Mouse (Mus musculus) hindbrain, embryonic 16.5 days (tissue): ENCODE measurements at regions not wholly inside any gene's neighbourhood (a gene's known extent, or its start where the extent isn't known, plus 50 kb on each side); places are given as distances from the start of the nearest gene placed in this dataset.

ENCODE experiments used
- ATAC-seq: fragments of 200-750 bp; cut with Nextera tagmentation; 2 replicates; pipeline ENCODE4 v1.8.0; 2017; ENCODE audit warnings: moderate TSS enrichment, moderate library complexity
- H3K27ac ChIP-seq: fragments of 300-500 bp; sonication (generic); 2 replicates; pipeline ENCODE4 v1.5.1; 2014; ENCODE audit warnings: low read depth, mild to moderate bottlenecking, control low read depth, low read length, moderate library complexity
- H3K27me3 ChIP-seq: fragments of 300-500 bp; sonication (generic); replicated peaks from 2 replicates; pipeline ENCODE4 v1.6.1; 2014; ENCODE audit warnings: low read length; ENCODE audit not compliant: control insufficient read depth, insufficient read depth
- H3K36me3 ChIP-seq: fragments of 300-500 bp; sonication (generic); 2 replicates; pipeline ENCODE4 v1.6.1; 2014; ENCODE audit warnings: mild to moderate bottlenecking, low read length, moderate library complexity, mixed read lengths; ENCODE audit not compliant: control insufficient read depth, insufficient read depth
- H3K4me1 ChIP-seq: fragments of 300-500 bp; sonication (generic); 2 replicates; pipeline ENCODE4 v1.6.1; 2014; ENCODE audit warnings: low read depth, low read length; ENCODE audit not compliant: control insufficient read depth, insufficient read depth
- H3K4me2 ChIP-seq: fragments of 300-500 bp; sonication (generic); 2 replicates; pipeline ENCODE4 v1.6.1; 2014; ENCODE audit warnings: mild to moderate bottlenecking, low read length, control low read depth, moderate library complexity
- H3K4me3 ChIP-seq: fragments of 300-500 bp; sonication (generic); 2 replicates; pipeline ENCODE4 v1.5.1; 2014; ENCODE audit warnings: mild to moderate bottlenecking, low read length, control low read depth, moderate library complexity
- H3K9ac ChIP-seq: fragments of 300-500 bp; sonication (generic); 2 replicates; pipeline ENCODE4 v1.6.1; 2014; ENCODE audit warnings: low read depth, mild to moderate bottlenecking, control low read depth, low read length, moderate library complexity
- H3K9me3 ChIP-seq: fragments of 300-500 bp; sonication (generic); 2 replicates; pipeline ENCODE4 v1.6.1; 2014; ENCODE audit warnings: mild to moderate bottlenecking, low read length, moderate library complexity; ENCODE audit not compliant: control insufficient read depth
- WGBS: fragments of 180-500 bp; shearing (Covaris S2); extraction: QIAGEN DNeasy Blood & Tissue Kit; methylation state at CpG from one replicate; pipeline ENCODE4 v1.1.7; 2014; 5-methylcytosine and 5-hydroxymethylcytosine counted together

- no peak for ATAC-seq
- Histone ChIP-seq H3K27ac (no peak overlapping the region), H3K4me3 (no peak overlapping the region), H3K4me1 (no peaks in the 10 kb centered on the region), H3K4me2 (no peak overlapping the region), H3K9ac (no peak overlapping the region), H3K36me3 (no peaks in the 10 kb centered on the region), H3K27me3 (no peaks in the 10 kb centered on the region), H3K9me3 (no peaks in the 10 kb centered on the region)
- 69% methylated on average over 5 of the region's 5 CpGs for WGBS
Observed at GRCm38 (mm10) chr6:93230450-93230849, 287.2 kb upstream of the Adamts9 start.

GRCm38 (mm10) chr6:93229320-93229719 lies 286.0 kb upstream of the Adamts9 start:
- peaks cover 2% of the 10 kb centered on the region; the same call in 1 of the 2 replicates for H3K4me1 ChIP-seq
- H3K27me3 ChIP-seq: no peaks in the 10 kb centered on the region
- H3K27ac ChIP-seq: no peak overlapping the region
- ATAC-seq: no peak
- H3K36me3 ChIP-seq: no peaks in the 10 kb centered on the region
- no peak overlapping the region for H3K4me3 ChIP-seq
- WGBS: 93% methylated on average over 2 of the region's 2 CpGs
- H3K9ac ChIP-seq: no peak overlapping the region
- H3K9me3 ChIP-seq: no peaks in the 10 kb centered on the region
- H3K4me2 ChIP-seq: no peak overlapping the region

GRCm38 (mm10) chr6:93223610-93224550 lies 280.6 kb upstream of the Adamts9 start:
- Histone ChIP-seq H3K9me3 (no peaks in the 10 kb centered on the region), H3K4me1 (peaks cover 9% of the 10 kb centered on the region), H3K4me2 (no peak overlapping the region), H3K9ac (no peak overlapping the region), H3K27me3 (no peaks in the 10 kb centered on the region), H3K36me3 (no peaks in the 10 kb centered on the region), H3K4me3 (no peak overlapping the region), H3K27ac (peak overlapping the region; percentile 48; the same call in 1 of the 2 replicates)
- WGBS: 22% methylated on average over 8 of the region's 8 CpGs
- peak; percentile 95 for ATAC-seq

- H3K4me3 ChIP-seq: no peak overlapping the region
- no peak overlapping the region for H3K9ac ChIP-seq
- H3K9me3 ChIP-seq: no peaks in the 10 kb centered on the region
- H3K27ac ChIP-seq: no peak overlapping the region
- WGBS: 68% methylated on average over 4 of the region's 4 CpGs
- no peaks in the 10 kb centered on the region; the same call in 1 of the 2 replicates for H3K4me1 ChIP-seq
- no peaks in the 10 kb centered on the region for H3K27me3 ChIP-seq
- H3K4me2 ChIP-seq: no peak overlapping the region
- no peak for ATAC-seq
- H3K36me3 ChIP-seq: no peaks in the 10 kb centered on the region
Observed at GRCm38 (mm10) chr6:93218015-93218593, 274.8 kb upstream of the Adamts9 start.

GRCm38 (mm10) chr6:93200886-93201285 lies 257.6 kb upstream of the Adamts9 start:
- H3K4me2 ChIP-seq: no peak overlapping the region
- H3K9ac ChIP-seq: no peak overlapping the region
- no peaks in the 10 kb centered on the region for H3K27me3 ChIP-seq
- H3K4me3 ChIP-seq: no peak overlapping the region
- no peaks in the 10 kb centered on the region for H3K9me3 ChIP-seq
- no peaks in the 10 kb centered on the region for H3K36me3 ChIP-seq
- 45% methylated on average over 1 of the region's 1 CpGs for WGBS
- H3K4me1 ChIP-seq: no peaks in the 10 kb centered on the region
- ATAC-seq: no peak
- no peak overlapping the region for H3K27ac ChIP-seq

- no peaks in the 10 kb centered on the region for H3K27me3 ChIP-seq
- WGBS: 88% methylated on average over 6 of the region's 6 CpGs
- H3K27ac ChIP-seq: no peak overlapping the region
- no peak overlapping the region for H3K9ac ChIP-seq
- ATAC-seq: no peak
- H3K4me3 ChIP-seq: no peak overlapping the region
- no peaks in the 10 kb centered on the region for H3K36me3 ChIP-seq
- H3K4me2 ChIP-seq: no peak overlapping the region
- H3K9me3 ChIP-seq: no peaks in the 10 kb centered on the region
- H3K4me1 ChIP-seq: no peaks in the 10 kb centered on the region
Observed at GRCm38 (mm10) chr6:93194741-93195140, 251.4 kb upstream of the Adamts9 start.

GRCm38 (mm10) chr6:93192980-93193379 lies 249.7 kb upstream of the Adamts9 start:
- H3K4me2 ChIP-seq: no peak overlapping the region
- no peaks in the 10 kb centered on the region for H3K9me3 ChIP-seq
- H3K27ac ChIP-seq: no peak overlapping the region
- H3K4me3 ChIP-seq: no peak overlapping the region
- no peak for ATAC-seq
- H3K4me1 ChIP-seq: no peaks in the 10 kb centered on the region
- no peaks in the 10 kb centered on the region for H3K36me3 ChIP-seq
- no peak overlapping the region for H3K9ac ChIP-seq
- H3K27me3 ChIP-seq: no peaks in the 10 kb centered on the region
- 32% methylated on average over 2 of the region's 2 CpGs for WGBS

- H3K9me3 ChIP-seq: no peaks in the 10 kb centered on the region
- no peaks in the 10 kb centered on the region for H3K36me3 ChIP-seq
- no peak overlapping the region for H3K27ac ChIP-seq
- H3K9ac ChIP-seq: no peak overlapping the region
- no peak overlapping the region for H3K4me2 ChIP-seq
- no peaks in the 10 kb centered on the region for H3K27me3 ChIP-seq
- no peaks in the 10 kb centered on the region for H3K4me1 ChIP-seq
- ATAC-seq: no peak
- no peak overlapping the region for H3K4me3 ChIP-seq
- 91% methylated on average over 2 of the region's 2 CpGs for WGBS
Observed at GRCm38 (mm10) chr6:93190986-93191385, 247.7 kb upstream of the Adamts9 start.

- Histone ChIP-seq H3K36me3 (no peaks in the 10 kb centered on the region), H3K27ac (no peak overlapping the region), H3K4me3 (no peak overlapping the region), H3K9me3 (no peaks in the 10 kb centered on the region), H3K27me3 (no peaks in the 10 kb centered on the region), H3K4me2 (no peak overlapping the region), H3K4me1 (no peaks in the 10 kb centered on the region), H3K9ac (no peak overlapping the region)
- WGBS: 65% methylated on average over 5 of the region's 5 CpGs
- ATAC-seq: no peak
Observed at GRCm38 (mm10) chr6:93168526-93168925, 225.2 kb upstream of the Adamts9 start.
